Comparison of ENCODE assay signal across 23 mouse cellular contexts in the genomic region with DNA sequence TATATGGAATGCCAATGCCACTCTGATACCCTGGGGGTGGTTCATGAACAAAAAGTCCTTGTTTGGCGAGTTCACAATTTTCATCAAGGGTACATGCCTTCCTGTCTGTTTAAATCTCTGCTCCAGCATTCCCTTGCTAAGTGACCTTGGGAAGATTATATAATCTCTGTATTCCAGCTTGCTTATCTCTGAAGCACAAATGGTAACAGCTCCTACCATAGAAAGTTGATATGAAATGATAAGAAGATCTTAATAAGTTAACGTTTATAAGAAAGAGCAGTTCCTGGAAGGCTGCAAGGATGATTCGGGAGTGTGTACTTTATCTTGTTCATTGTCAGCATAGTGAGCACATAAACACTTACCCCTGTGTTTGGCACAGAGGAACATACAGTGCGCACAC. TPM values are rescaled to one million over a fixed set of nuclear protein-coding genes. Genes with fewer than 3 reads are reported as not detected.
DNase-seq lines count a peak whose midpoint lies in the region; ATAC-seq and TF ChIP-seq lines count a peak whose summit lies in the region.
"Had no signal": no experiment of that assay in that cellular context is flagged by ENCODE, and none has a peak within 500 bp of the region (broad histone marks: within the 10 kb centered on the region; RNA-seq: fewer than 3 reads in every experiment).

No protein-coding gene starts in this region.

- TF ChIP-seq POLR2A in MEL (IDR thresholded peaks at IDR 0.05; ENCODE audit: control insufficient read depth in 1 of 2, insufficient read depth in 1 of 2, low read depth in 1 of 2, low read length in 2 of 2, poor library complexity in 1 of 2) = no peak

- H3K4me1 ChIP-seq in liver, embryonic 13.5 days (replicated peaks) = peaks cover 4% of the 10 kb centered on the region; the same call in 1 of the 2 replicates
- H3K4me1 ChIP-seq in liver, postnatal 0 days (ENCODE audit: insufficient read depth) = no peaks in the 10 kb centered on the region
- H3K4me1 ChIP-seq in G1E (ENCODE audit: insufficient read depth, low read depth, low read length) (peaks cover 23% of the 10 kb centered on the region), MEL (ENCODE audit: control insufficient read depth in 1 of 2, insufficient read depth in 2 of 2, low read length in 2 of 2) (peaks cover 0 to 20% of the 10 kb centered on the region in 2 experiments; a peak in 3 of 4 replicates)

- H3K4me2 ChIP-seq in liver, embryonic 13.5 days = no peak overlapping the region
- H3K4me2 ChIP-seq in liver, postnatal 0 days (ENCODE audit: low read depth, low read length) = no peak overlapping the region

- no peaks in the 10 kb centered on the region for H3K79me2 ChIP-seq in MEL (ENCODE audit: control insufficient read depth, insufficient read depth, low read length, poor library complexity)

- peak; percentile 29; the same call in 1 of the 2 replicates for ATAC-seq in liver, embryonic 13.5 days (ENCODE audit: low read depth)
- ATAC-seq in liver, postnatal 0 days = no peak
- peak; percentile 56 for ATAC-seq in G1E (ENCODE audit: extremely low read depth, insufficient number of reproducible peaks, low FRiP score, poor library complexity, severe bottlenecking)
- ATAC-seq: activated CD4-positive, CD25-positive, alpha-beta regulatory T cell, adult 4 months; CD4-positive, CD25-positive, alpha-beta regulatory T cell, adult 4 months; Patski had no signal

- H3K36me3 ChIP-seq in liver, embryonic 13.5 days = no peaks in the 10 kb centered on the region
- H3K36me3 ChIP-seq in liver, postnatal 0 days (replicated peaks; ENCODE audit: insufficient read depth, low read length) = no peaks in the 10 kb centered on the region
- no peaks in the 10 kb centered on the region for H3K36me3 ChIP-seq in G1E (replicated peaks)
- peaks cover 0 to 19% of the 10 kb centered on the region in 2 experiments; a peak in 2 of 4 replicates for H3K36me3 ChIP-seq in MEL (ENCODE audit: control insufficient read depth in 1 of 2, insufficient read depth in 2 of 2, low read length in 2 of 2)

- DNase-seq in liver, embryonic 13.5 days = no peak
- no peak for DNase-seq in liver, postnatal 0 days
- no peak for DNase-seq in G1E (ENCODE audit: low spot score)
- DNase-seq in MEL (ENCODE audit: low read depth, low spot score) = no peak
- no peak for DNase-seq in Muller cell, postnatal 12 days (ENCODE audit: inconsistent ontology term)
- DNase-seq in adrenal gland, postnatal 10 days = no peak
- DNase-seq: adrenal gland, adult 2 months; adrenal gland, adult 8-10 months; adrenal gland, postnatal 14 days; adrenal gland, postnatal 25 days; adrenal gland, postnatal 36 days; B cell, adult 2 months; cerebellum, adult 11 months; cerebellum, adult 11-12 months; cerebellum, adult 18-20 months; cerebellum, adult 2 months; cerebellum, adult 8-10 months; cerebellum, adult 9-10 months; cerebellum, adult 9-11 months had no signal

- H3K9me3 ChIP-seq in liver, embryonic 13.5 days (replicated peaks) = no peaks in the 10 kb centered on the region
- H3K9me3 ChIP-seq in liver, postnatal 0 days (ENCODE audit: low read length) = no peaks in the 10 kb centered on the region
- H3K9me3 ChIP-seq in G1E (replicated peaks) (no peaks in the 10 kb centered on the region), MEL (replicated peaks; ENCODE audit: insufficient read depth, low read length) (no peaks in the 10 kb centered on the region)

- no peaks in the 10 kb centered on the region for H3K27me3 ChIP-seq in liver, embryonic 13.5 days
- H3K27me3 ChIP-seq in liver, postnatal 0 days (ENCODE audit: insufficient read depth, low read length) = no peaks in the 10 kb centered on the region
- H3K27me3 ChIP-seq in G1E (ENCODE audit: insufficient read depth, low read length) (peaks cover 15% of the 10 kb centered on the region), MEL (ENCODE audit: control insufficient read depth in 1 of 2, insufficient read depth in 2 of 2, low read length in 2 of 2) (no peaks in the 10 kb centered on the region)
- H3K27me3 ChIP-seq: CH12.LX, Patski had no signal

- 45% methylated on average over 4 of the region's 4 CpGs for WGBS in liver, embryonic 13.5 days (ENCODE audit: insufficient replicate concordance)
- WGBS in liver, postnatal 0 days (ENCODE audit: insufficient replicate concordance) = 57% methylated on average over 4 of the region's 4 CpGs

- no peak for TF ChIP-seq EP300 in liver, postnatal 0 days (IDR thresholded peaks at IDR 0.05; ENCODE audit: low read depth)
- peak; percentile 15 to 64; a peak in 2 of 4 replicates for TF ChIP-seq EP300 in MEL (IDR thresholded peaks at IDR 0.05; ENCODE audit: low read depth in 1 of 2, low read length in 2 of 2)

- H3K9ac ChIP-seq in liver, embryonic 13.5 days = no peak overlapping the region
- no peak overlapping the region for H3K9ac ChIP-seq in liver, postnatal 0 days (replicated peaks)
- no peak overlapping the region for H3K9ac ChIP-seq in MEL (ENCODE audit: control insufficient read depth, low read depth, low read length, poor library complexity, severe bottlenecking)

- H3K27ac ChIP-seq in liver, embryonic 13.5 days = no peak overlapping the region
- no peak overlapping the region for H3K27ac ChIP-seq in liver, postnatal 0 days (ENCODE audit: low read depth)
- no peak overlapping the region for H3K27ac ChIP-seq in MEL (ENCODE audit: control insufficient read depth, low read depth, low read length)

- no peak overlapping the region for H3K4me3 ChIP-seq in liver, embryonic 13.5 days (replicated peaks)
- no peak overlapping the region for H3K4me3 ChIP-seq in liver, postnatal 0 days (ENCODE audit: low read depth, low read length)
- H3K4me3 ChIP-seq in G1E (ENCODE audit: low read depth, low read length) (no peak overlapping the region), MEL (ENCODE audit: control insufficient read depth in 1 of 2, insufficient read depth in 1 of 2, low read depth in 2 of 2, low read length in 2 of 2) (no peak overlapping the region)

- no peak for TF ChIP-seq CTCF in liver, postnatal 0 days (IDR thresholded peaks at IDR 0.05; ENCODE audit: low read depth)
- no peak for TF ChIP-seq CTCF in G1E (IDR thresholded peaks at IDR 0.05; ENCODE audit: low read depth, low read length)
- TF ChIP-seq CTCF in MEL (IDR thresholded peaks at IDR 0.05 in 2 of 3, conservative IDR thresholded peaks at IDR 0.05 in 1 of 3; ENCODE audit: control insufficient read depth in 1 of 3, insufficient read depth in 1 of 3, low read depth in 2 of 3, low read length in 3 of 3, poor library complexity in 1 of 3, severe bottlenecking in 1 of 3) = no peak

- no peak for TF ChIP-seq RAD21 in MEL (IDR thresholded peaks at IDR 0.05; ENCODE audit: low read depth, low read length)

TF ChIP-seq in MEL, 35 proteins besides CTCF, POLR2A, EP300 and RAD21:
- TF ChIP-seq TCF12 (IDR thresholded peaks at IDR 0.05; ENCODE audit: low read depth, low read length) = peak; percentile 69
- no peak for TF ChIP-seq MYC (IDR thresholded peaks at IDR 0.05; ENCODE audit: low read depth, low read length)
- TF ChIP-seq GATA1 (IDR thresholded peaks at IDR 0.05; ENCODE audit: low read depth, low read length) = peak; percentile 69
- 0 out of 2 replicates have a peak, but pooled peaks have one; percentile 34 for TF ChIP-seq RCOR1 (IDR thresholded peaks at IDR 0.05; ENCODE audit: low read depth, low read length)

RNA-seq across cellular contexts. Expression of a gene that starts 46.8 kb away (rescaled TPM):
- 12.2 and 15.2 TPM in 2 replicates for polyA plus RNA-seq in liver, embryonic 13.5 days (2015; fragmentation: Nextera tagmentation; extraction: Ambion mirVana)
- 26.4 and 26.9 TPM in 2 replicates for polyA plus RNA-seq in liver, postnatal 0 days (2015; fragmentation: Nextera tagmentation; extraction: Ambion mirVana)
- total RNA-seq in G1E (2014; fragmentation: Nextera tagmentation) (67.8 and 106 TPM in 2 replicates), G1E (2017) (11.7 and 13.3 TPM in 2 replicates), MEL (2012; rRNA removed) (1.3 and 1.5 TPM in 2 replicates)
- polyA plus RNA-seq in G1E (2012) (1.1 and 2.2 TPM in 2 replicates), MEL (2012; ENCODE audit: insufficient read depth in 1 of 2, insufficient read length in 2 of 2, low read depth in 1 of 2, low replicate concordance in 2 of 2, missing spikeins in 1 of 2) (1 to 10 TPM in 1 of 2 experiments, not detected in 1; 3.5 TPM)
- 100 to 1,000 TPM in 1 of 2 experiments, 10 to 100 TPM in 1; 96.7 to 109 TPM for total RNA-seq in adrenal gland, postnatal 10 days (2021)
